Mouse (Mus musculus): ENCODE results near the gene Creb3l1. TPM values are rescaled to one million over a fixed set of nuclear protein-coding genes. Genes with fewer than 3 reads are reported as not detected.
A peak's percentile ranks its signal among the peaks of the same experiment; 100 is the strongest.

The Creb3l1 gene
- total RNA-seq, 2 experiments from 2014 or later: 2.9 to 3.2 TPM

DNA sequence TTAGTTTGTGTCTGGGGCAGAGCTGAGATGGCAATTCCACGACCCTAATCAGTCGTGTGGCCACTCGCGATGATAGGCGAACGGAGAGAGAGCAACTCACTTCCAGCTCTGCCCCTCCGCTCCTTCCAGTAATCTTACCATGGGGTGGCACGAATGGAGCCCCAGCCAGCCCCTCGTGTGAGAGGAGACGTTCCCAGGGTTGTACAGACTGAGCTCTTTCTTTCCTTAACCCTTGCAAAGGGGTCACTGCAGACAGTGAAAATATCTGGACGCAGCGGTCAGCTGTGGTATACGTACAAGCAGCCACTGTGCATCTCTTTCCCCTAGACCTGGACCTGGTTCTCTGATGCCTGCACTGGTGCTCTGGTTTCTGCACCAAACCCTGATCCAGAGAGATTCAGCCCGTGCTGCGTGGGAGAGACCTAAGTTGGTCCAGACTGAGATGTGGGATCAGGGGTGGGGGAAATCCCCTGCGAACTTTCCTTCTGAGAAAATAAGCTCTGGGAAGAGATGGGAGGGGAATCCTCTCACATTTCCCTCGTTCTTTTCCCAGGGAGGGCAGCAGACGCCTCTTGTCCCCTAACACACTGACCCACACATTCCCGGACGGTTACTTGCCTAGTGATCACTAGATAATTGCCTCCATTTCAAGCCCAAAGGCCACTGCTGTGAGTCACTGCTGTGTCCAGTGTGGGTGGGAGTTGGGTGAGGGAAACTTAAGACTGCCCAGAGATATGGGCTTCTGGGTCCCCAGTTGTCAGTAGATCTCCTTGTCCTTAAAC, 15.5 kb downstream of the Creb3l1 start:
- peak; percentile 27 to 65 for DNase-seq (ENCODE audit: low spot score in 2 of 2)
- intact Hi-C loops (cut with DNase I): no loop called here

DNA sequence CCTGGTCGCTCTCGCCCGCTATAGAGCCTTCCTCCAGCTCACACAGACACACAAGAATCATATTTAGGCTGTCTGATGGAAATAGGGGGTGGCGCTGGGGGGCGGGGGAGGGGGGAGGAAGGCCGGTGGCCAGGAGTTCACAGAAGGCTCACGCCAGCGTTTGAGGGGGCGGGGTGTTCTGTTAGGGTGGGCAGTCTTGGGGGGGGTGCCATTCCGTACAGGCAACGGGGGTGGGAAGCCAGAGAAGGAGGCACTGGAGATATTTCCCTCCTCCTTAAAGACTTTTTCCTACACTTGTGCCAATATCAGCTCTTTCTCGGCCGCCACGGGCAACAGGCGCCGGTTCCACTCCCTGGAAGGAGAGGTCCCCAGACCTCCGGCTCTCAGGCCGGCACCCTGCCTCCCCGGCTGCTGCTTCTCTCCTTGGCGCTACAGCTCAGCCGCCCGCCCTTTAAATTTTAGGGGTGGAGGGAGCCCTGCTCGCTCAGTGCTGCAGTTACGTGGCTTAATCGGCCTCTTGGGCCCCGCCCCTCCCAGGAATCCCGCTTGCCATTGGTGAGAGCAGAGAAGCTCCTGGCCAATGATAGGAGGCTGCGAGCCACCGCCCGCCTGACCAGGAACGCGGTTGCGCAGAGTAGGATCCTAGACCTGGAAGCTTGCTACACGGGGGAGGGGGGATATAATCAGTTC, 16.2 kb downstream of the Creb3l1 start:
- intact Hi-C loops (cut with DNase I): loop anchor here (1.0 kb wide), 1 partner anchor 50 kb away; no protein-coding TSS in a partner anchor
- peak; percentile 97 to 99 for DNase-seq (ENCODE audit: low spot score in 2 of 2)

DNA sequence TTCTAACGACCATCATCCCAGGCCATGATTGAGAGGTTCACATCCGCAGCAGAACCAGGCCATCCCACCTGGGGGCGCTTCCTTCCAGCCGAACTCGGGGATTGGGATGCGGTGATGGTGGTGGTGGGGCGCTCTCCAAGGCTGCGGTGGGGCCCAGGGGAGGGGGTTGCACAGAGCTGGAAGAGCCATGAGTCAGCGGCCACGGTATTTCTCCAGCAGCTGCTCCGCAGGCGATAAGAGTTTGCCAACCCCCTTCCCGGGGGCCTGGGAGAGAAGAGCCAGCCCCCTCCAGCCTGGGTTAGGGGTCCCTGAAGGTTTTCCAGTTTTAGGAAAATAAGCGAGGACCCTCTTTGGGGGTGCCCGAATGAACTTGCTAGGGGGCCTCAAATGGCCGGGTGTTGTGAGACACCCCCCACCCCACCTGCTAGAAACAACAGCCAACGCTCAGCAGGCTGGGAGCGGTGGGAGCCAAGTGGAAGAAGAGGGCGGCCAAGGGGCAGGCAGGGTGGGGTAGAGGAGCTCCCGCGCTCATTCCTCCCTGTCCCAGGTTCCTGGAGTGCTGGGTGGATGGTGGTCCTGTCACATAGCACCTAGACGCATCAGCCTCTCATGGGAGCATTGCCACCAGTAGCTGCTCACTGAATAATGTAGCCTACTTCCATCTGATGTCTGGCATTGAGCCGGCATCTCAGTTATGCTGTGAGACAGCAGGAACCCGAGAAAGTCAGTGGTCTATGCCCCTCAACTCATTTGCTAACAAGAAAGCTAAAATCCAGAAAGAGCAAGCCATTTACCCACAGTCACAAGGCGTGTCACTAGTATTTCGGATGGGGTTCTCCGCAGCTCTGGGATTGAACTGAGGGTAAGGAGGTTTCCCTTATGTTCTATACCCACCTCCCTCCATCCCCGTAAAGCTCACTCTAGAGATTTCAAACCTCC, 17.1 kb downstream of the Creb3l1 start:
- intact Hi-C loops (cut with DNase I): loop anchor here (1.0 kb wide), 1 partner anchor 51 kb away; no protein-coding TSS in a partner anchor
- peak; percentile 47 to 62 for DNase-seq (ENCODE audit: low spot score in 2 of 2)

DNA sequence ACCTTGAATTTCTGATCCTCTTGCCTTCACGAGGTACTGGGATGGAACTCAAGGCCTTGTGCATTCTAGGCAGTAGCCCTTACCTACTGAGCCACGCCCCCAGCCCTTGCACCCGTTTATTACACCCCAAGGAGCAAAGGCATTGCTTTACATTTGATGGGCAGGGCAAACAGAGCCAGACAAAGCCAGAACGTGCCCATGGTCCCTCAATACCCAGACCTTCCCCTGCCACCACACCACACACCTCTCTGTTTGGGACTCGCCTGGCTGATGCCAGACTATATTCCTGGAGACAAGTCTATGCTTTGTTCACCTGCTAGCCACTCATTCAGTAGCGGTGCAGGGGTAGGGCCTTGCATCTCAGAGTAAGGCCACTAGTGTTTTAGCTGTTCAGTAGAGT, 17.8 kb downstream of the Creb3l1 start:
- intact Hi-C loops (cut with DNase I): no loop called here
- no peak for DNase-seq (ENCODE audit: low spot score in 2 of 2)

DNA sequence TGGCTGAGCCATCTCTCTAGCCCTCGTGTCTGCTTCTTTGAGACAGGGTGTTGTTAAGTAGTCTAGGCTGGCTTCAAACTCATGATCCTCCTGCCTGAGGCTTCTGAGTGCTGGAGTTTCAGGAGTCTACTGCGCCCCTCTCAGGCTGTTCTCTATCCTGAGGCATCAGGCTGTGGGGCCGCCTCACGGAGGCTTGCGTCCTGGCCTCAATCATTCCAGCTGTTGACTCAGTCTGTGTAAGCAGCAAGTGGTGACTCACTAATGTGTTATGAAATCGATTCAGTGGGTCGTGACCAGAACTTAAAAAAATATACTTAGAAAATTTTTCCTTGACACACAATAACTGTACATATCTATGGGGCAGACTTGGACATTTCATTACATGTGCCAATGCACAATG, 19.7 kb downstream of the Creb3l1 start:
- intact Hi-C loops (cut with DNase I): no loop called here
- no peak for DNase-seq (ENCODE audit: low spot score in 2 of 2)

DNA sequence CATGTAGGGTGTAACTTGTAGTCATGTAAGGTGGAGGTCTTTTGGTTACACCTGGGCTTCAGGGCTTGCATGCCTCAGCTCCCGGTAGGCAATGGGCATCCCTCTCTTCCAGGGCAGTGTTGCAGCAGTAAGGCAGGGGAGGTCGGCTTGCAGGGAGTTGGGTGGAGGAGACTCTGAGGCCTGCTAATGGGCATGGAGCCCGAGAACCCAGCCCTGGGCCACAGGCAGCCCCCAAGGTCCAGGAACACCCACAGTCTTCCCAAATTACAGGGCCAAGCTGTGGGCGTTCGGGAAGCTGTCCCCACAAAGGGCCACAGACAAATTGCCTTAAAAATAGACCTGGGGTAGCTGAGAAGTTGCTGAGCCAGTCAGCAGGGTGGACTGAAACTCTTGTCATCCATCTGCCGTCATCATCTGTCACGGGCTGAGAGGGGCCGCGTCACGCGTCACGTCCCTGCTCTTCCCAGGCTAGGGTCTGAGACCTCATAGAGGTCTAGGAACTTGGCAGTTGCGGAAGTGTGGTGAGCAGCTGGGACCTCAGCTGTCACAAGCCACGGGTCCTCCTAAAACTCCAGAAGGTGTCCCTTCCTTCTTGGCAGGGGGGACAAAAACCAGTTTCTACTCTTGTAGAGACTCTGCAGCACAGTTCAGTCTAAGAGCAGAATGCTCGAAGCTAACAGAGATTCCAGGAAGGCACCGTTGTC, 26.2 kb downstream of the Creb3l1 start:
- intact Hi-C loops (cut with DNase I): loop anchor here (5.0 to 10.0 kb wide), 2 partner anchors 189 to 337 kb away; no protein-coding TSS in a partner anchor
- DNase-seq (ENCODE audit: low spot score in 2 of 2): no peak

DNA sequence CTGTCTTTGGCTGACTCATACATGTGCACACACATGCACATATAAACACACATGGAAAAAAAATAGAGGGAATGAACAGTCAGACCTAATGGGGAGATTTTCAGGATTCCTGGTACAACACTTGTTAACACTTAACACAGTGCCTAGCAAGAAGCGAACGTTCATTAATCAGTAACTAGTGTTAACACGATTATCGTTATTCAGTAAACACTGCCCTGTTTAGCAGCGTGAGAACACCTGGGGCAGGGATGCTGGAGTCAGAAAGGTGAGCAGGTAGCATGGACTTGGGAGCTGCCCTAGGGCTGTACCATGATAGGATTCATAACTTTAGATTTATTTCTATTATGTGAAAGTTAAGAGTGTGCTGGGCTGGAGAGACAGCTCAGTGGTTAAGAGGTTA, 28.3 kb downstream of the Creb3l1 start:
- intact Hi-C loops (cut with DNase I): loop anchor here (5.0 to 10.0 kb wide), 2 partner anchors 191 to 339 kb away; no protein-coding TSS in a partner anchor

DNA sequence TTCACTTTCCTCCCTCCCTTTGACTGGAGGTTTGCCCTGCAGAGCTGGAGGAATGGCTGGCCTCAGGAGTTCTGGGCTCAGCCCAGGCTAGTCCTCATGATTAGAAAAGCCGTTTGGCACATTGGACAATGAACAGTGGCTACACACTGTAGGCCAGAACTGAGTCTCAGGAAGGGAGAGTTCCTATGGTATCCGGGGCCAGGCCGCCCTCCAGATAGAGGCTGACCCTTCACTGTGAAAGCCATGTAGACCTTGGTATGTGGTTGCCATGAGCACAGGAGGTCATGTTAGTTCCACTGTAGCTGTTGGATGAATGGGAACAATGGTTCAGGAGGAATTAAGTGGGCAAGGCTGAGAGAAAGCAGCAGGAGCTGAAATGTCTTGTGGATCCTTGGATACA, 30.9 kb downstream of the Creb3l1 start:
- intact Hi-C loops (cut with DNase I): loop anchor here (10.0 kb wide), 1 partner anchor 341 kb away; no protein-coding TSS in a partner anchor
- no peak for DNase-seq (ENCODE audit: low spot score in 2 of 2)

More for the DNA sequence above, 28.3 kb downstream of the Creb3l1 start:
- no peak for DNase-seq (ENCODE audit: low spot score in 2 of 2)

DNA sequence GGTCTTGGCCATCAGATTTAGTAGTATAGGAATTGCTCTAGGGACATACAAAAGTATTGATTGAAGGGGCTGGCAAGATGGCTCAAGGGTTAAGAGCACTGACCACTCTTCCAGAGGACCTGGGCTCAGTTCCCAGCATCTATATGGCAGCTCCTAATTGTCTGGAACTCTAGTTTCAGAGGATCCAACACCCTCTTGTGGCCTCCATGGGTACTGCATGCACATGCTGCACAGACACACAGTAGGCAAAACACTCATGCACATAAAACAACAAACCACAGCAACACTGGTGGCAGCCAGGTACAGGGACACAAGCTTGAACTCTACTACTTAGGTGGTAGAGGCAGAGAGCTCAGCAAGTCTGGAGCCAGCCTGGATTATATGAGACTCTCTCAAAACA, 34.6 kb downstream of the Creb3l1 start:
- intact Hi-C loops (cut with DNase I): loop anchor here (5.0 to 10.0 kb wide), 2 partner anchors 193 to 345 kb away; no protein-coding TSS in a partner anchor
- DNase-seq (ENCODE audit: low spot score in 2 of 2): no peak

DNA sequence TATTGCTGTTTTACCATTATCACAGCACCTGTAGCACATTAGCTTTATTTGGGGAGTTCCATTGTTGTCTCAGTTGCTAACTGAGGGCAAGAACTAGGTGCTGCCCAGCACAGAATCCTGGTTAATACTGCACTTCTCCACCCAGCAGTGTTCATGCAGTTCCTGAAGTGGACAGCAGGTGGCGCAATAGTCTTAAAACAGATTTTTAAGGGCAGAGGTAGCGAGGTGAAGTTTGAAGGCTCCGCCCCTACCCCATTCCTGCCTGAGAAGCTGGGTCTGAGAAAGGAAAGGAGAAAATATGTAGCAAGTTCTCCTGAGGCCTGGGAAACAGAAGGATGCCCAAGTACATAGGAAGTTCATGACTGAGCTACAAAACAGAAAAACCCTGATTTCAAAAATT, 36.8 kb downstream of the Creb3l1 start:
- peak; percentile 80 to 88 for DNase-seq (ENCODE audit: low spot score in 2 of 2)
- intact Hi-C loops (cut with DNase I): loop anchor here (1.0 to 5.0 kb wide), 2 partner anchors 71 to 195 kb away; no protein-coding TSS in a partner anchor

DNA sequence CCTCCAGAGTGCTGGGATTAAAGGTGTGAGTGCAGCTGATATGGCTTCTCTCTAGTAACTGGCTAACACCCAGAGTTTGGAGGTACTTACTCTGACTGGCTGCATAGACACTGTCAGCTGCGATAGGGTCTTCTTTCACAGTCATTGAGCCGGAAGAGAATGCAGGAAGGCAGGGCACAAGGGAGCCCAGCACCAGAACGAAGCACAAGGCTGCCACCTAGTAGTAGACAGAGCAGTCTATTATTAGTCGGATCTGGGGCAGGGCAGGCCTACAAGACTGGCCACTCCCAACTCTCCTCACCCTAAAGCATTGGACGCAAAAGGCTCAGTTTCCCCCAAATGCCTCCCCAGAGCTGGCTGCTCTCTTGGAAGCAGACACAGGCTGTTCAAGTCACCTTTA, 38.2 kb downstream of the Creb3l1 start:
- DNase-seq (ENCODE audit: low spot score in 2 of 2): no peak
- intact Hi-C loops (cut with DNase I): loop anchor here (1.0 to 5.0 kb wide), 2 partner anchors 42 to 196 kb away; no protein-coding TSS in a partner anchor

DNA sequence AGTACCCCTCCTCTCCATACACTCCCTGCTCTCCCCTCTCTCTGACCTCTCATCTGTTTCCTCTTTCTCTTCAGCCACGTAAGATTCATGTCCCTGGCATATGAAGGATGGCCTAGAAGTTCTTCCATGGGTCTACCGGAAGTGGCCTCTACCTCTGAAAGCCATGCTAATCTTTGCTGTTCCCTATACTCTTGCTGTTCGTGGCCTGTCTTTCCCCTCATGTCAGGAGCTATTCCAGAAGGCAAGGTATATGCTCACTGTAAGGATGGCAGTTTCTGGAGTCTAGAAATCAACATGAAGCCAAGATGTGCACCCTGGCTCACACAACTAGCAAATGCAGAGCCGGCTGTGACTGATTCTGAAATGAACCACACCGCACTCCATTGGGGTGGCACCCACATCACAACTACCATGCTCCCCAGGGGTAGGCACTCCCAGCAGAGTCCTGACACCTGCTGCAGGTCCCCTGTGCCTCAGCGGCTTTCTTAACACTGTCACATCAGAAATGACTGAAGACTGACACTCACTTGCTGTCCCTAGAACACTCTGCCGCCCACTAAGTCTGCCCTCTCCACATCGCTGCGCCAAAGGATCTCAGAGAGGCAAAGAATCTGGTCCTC, 39.3 kb downstream of the Creb3l1 start:
- intact Hi-C loops (cut with DNase I): loop anchor here (5.0 kb wide), 1 partner anchor 197 kb away; no protein-coding TSS in a partner anchor
- DNase-seq (ENCODE audit: low spot score in 2 of 2): no peak

DNA sequence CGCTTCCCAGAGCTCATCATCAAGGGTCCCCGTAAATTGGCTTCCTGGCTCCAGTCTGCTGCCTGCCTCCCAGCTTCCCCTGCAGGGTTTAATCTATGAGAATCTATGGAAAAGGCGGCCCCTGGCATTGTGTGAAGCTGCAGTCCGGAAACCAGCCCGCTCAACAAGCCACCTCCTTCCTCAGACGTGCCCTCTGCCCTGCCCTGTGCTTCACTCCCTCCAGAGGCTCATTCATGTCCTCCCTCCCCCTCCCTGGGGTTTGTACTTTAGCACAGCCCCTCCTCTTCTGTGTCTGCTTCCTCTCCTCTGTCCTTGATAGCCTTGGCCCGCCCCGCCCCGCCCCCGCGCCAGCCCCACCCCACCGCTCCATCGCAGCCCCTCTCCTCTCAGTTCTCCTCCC, 39.9 kb downstream of the Creb3l1 start:
- intact Hi-C loops (cut with DNase I): no loop called here
- no peak for DNase-seq (ENCODE audit: low spot score in 2 of 2)

DNA sequence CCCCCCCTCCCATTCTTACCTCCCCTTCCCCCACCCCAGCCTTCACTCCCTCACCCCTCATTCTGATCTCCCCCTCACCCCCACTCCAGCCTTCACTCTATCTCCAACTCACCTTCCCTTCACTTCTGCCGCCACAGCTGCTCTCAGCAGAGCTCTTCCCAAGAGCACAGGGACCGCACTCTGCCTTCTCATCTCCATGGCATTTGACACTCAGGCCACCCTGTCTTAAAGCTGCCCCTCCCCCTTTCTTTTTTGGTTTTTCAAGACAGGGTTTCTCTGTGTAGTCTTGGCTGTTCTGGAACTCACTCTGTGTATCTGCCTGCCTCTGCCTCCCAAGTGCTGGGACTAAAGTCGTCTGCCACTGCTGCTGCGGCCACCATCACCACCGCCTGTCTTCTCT, 43.5 kb downstream of the Creb3l1 start:
- no peak for DNase-seq (ENCODE audit: low spot score in 2 of 2)
- intact Hi-C loops (cut with DNase I): no loop called here

DNA sequence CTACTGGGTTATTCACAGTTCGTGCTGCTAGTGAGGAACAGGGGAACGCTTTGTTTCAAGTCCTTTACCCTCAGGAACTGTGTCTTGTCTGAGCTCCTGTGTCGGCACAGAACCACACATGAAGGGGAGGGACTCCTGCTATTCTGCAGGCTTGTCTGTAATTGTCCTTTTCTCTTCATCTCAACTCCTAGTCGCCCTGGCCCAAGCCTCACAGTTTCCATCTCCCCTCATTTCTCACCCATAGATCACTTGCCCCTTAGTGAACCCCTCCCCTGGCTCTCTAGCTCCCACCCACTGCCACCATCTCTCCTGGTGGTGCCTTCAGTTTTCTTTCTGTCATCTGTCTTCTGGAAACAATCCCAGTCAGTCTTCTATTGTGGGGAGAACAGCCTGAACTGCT, 44.1 kb downstream of the Creb3l1 start:
- intact Hi-C loops (cut with DNase I): no loop called here
- no peak for DNase-seq (ENCODE audit: low spot score in 2 of 2)

DNA sequence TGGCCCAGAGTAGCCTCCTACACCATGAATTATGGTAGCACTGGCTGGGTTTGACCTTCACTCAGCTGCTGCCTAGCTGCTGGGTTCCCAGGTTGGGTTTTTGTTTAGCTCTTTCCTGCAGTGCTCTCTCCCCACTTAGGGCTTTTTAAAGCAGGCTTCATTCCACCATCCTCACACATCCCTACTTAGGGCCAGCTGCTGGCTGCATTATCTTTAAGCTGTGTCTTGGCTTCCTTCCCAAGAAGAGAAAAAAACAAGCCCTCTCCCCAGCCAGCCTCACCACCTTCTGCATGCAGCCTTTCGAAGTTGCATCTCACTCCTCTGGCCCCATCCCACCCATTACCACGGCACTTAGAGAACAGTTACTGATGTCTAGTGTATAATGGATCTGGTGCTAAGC, 45.8 kb downstream of the Creb3l1 start:
- no peak for DNase-seq (ENCODE audit: low spot score in 2 of 2)
- intact Hi-C loops (cut with DNase I): loop anchor here (10.0 kb wide), 1 partner anchor 456 kb away; the partner anchor contains the start of gene Cry2

DNA sequence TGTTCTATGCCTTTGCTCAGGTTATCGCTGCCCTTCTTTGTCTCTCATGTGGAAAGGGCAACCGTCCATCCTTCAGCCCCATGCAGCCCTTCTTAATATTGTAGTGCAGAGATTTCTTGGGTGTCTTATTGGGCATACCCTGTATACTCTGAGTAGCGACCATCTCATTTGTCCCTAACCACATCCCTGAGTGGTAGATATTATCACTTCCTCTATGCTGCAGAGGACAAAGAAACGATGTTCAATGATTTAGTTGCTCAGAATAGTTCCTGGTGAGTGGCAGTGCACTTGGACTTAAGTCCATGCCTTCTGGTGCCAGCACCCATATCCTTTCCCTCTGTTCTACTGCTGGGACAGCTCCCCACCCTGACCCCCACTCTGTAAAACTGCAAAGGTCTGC, 46.3 kb downstream of the Creb3l1 start:
- DNase-seq (ENCODE audit: low spot score in 2 of 2): no peak
- intact Hi-C loops (cut with DNase I): loop anchor here (10.0 kb wide), 1 partner anchor 457 kb away; the partner anchor contains the start of gene Cry2
